Mouse (Mus musculus) fibroblast of lung, adult 2 months (primary cell): ENCODE measurements around the gene Son.

Experiments used
- DNase-seq: peaks from one replicate; pipeline ENCODE4 v3.0.0-alpha.2; 2011; ENCODE audit warnings: low read depth

The Son gene

GRCm38 (mm10) chr16:91647461-91648219 is at the start of gene Son:
TSS of gene Son (plus strand) at chr16:91647506.
- DNase-seq, result peak; percentile 93

GRCm38 (mm10) chr16:91597672-91598010 is 49.7 kb upstream of the Son start, which contains the start of gene Tmem50b:
TSS of gene Tmem50b (minus strand) at chr16:91597800.
- DNase-seq, result peak; percentile 92

- DNase-seq, result no peak
Measured at GRCm38 (mm10) chr16:91599242-91599641, 48.1 kb upstream of the Son start.

GRCm38 (mm10) chr16:91601081-91601480 is 46.2 kb upstream of the Son start:
- no peak for DNase-seq

GRCm38 (mm10) chr16:91601693-91602092 is 45.6 kb upstream of the Son start:
- DNase-seq, result no peak

GRCm38 (mm10) chr16:91605156-91605555 is 42.1 kb upstream of the Son start:
- no peak for DNase-seq

GRCm38 (mm10) chr16:91606958-91607357 is 40.3 kb upstream of the Son start:
- DNase-seq, result no peak

GRCm38 (mm10) chr16:91609501-91610245 is 37.6 kb upstream of the Son start:
- peak; percentile 64 for DNase-seq

- DNase-seq, result no peak
Measured at GRCm38 (mm10) chr16:91611248-91611647, 36.1 kb upstream of the Son start.

GRCm38 (mm10) chr16:91612525-91612924 is 34.8 kb upstream of the Son start:
- DNase-seq, result no peak

- no peak for DNase-seq
Measured at GRCm38 (mm10) chr16:91614552-91614951, 32.8 kb upstream of the Son start.

- DNase-seq, result peak; percentile 35
Measured at GRCm38 (mm10) chr16:91618511-91619501, 28.5 kb upstream of the Son start, which contains the start of gene Dnajc28. TSS of gene Dnajc28 (minus strand) at chr16:91619026.

GRCm38 (mm10) chr16:91620185-91620584 is 27.1 kb upstream of the Son start:
- DNase-seq, result no peak

GRCm38 (mm10) chr16:91620991-91621390 is 26.3 kb upstream of the Son start:
- no peak for DNase-seq

GRCm38 (mm10) chr16:91623074-91623473 is 24.2 kb upstream of the Son start:
- DNase-seq, result no peak

GRCm38 (mm10) chr16:91627831-91628230 is 19.5 kb upstream of the Son start:
- DNase-seq, result no peak

- DNase-seq, result no peak
Measured at GRCm38 (mm10) chr16:91628673-91629072, 18.6 kb upstream of the Son start.

GRCm38 (mm10) chr16:91629749-91630148 is 17.6 kb upstream of the Son start:
- DNase-seq, result no peak

- no peak for DNase-seq
Measured at GRCm38 (mm10) chr16:91630584-91630983, 16.7 kb upstream of the Son start.

- no peak for DNase-seq
Measured at GRCm38 (mm10) chr16:91632439-91632838, 14.9 kb upstream of the Son start.

- no peak for DNase-seq
Measured at GRCm38 (mm10) chr16:91632940-91633339, 14.4 kb upstream of the Son start.

GRCm38 (mm10) chr16:91633641-91634040 is 13.7 kb upstream of the Son start:
- no peak for DNase-seq
